Mouse (Mus musculus): ENCODE results near the gene Acly.

- TF ChIP-seq POLR2A (IDR thresholded peaks at IDR 0.05; ENCODE audit: extremely low read depth, insufficient read depth, low read length) = peak; percentile 92
- TF ChIP-seq CTCF (IDR thresholded peaks at IDR 0.05; ENCODE audit: extremely low read depth, insufficient read depth, low read length) = no peak
Measured at GRCm38 (mm10) chr11:100440691-100441522, 86.9 kb downstream of the Acly start.
